Mouse (Mus musculus) thymus, postnatal 36 days (tissue): ENCODE results near the gene Cnksr3.

Source experiments
- DNase-seq, 2 experiments: peaks; one replicate each; pipeline ENCODE4 v3.0.0; 2022; ENCODE audit warnings: mixed read lengths in 2 of 2

Gene Cnksr3

GRCm38 (mm10) chr10:7211696-7212482 is at the start of gene Cnksr3:
Cnksr3 (minus strand) TSS chr10:7212237.
- DNase-seq = peak; percentile 93 to 95

DNA sequence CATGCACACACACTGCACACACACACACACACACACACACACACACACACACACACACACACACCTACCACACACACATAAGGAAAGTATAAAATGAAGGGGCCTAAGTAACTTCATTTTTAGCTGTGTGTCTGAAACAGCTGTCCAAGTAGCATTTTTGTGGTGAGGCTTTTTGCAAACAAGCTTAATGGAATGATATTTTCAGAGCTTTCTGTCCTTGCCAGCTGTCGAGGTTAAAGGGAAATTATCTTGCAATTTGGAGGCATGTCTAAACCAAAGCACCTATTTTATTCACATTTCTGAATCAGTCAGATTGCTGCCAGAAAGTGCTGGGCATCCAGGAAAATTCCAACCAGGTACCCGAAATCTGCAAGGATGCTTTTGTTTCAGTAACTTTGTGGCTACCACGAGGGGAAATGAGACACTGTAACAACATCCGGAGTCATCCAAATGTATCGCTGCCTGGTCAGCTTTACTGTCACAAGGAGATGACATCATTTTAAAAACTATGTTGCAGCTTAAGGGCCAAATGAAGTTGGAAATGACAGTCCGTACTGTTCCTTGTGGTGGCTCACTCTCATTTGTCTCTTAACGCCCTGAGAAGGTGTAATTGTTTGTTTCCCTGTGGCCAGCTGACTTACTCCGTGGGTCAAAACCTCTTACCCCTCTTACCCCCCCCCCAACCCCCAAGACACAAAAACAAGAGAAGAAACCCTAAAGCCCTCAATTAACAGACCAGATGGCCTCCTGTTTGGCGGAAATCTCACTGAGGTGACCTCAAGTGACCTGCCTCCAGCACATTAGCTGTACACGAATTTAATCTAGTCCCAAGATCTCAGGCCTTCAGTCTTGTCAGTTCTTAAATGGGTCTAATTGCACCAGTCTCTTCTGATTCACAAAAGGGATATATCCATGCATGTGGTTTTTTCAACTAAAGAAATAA is 48.4 kb upstream of the Cnksr3 start:
- DNase-seq = no peak

DNA sequence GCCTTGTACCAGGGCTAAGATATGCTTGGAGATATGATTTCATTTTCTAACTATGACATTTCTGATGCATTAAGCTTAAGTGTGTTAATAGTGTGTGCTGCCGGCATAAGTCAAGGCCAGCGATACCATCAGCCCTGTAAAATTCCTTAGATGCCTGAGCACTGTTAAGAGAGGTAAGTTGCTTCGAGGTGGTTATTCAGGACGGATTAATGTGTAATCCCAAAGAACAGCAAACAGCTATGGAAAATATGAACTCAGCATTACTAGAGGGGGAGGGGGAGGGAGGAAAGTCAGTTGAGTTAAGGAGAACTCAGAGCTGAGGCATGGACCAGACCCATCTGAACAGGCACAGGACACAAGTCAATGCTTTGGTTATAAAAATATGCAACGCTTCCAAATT is 46.6 kb upstream of the Cnksr3 start:
- no peak for DNase-seq

GRCm38 (mm10) chr10:7250455-7250854 is 38.4 kb upstream of the Cnksr3 start:
- DNase-seq = no peak

GRCm38 (mm10) chr10:7234601-7235000 is 22.6 kb upstream of the Cnksr3 start:
- no peak for DNase-seq

GRCm38 (mm10) chr10:7217551-7218127 is 5.6 kb upstream of the Cnksr3 start:
- DNase-seq = no peak

- DNase-seq = no peak
These were observed 2.7 kb upstream of the Cnksr3 start for GRCm38 (mm10) chr10:7214718-7215117.

DNA sequence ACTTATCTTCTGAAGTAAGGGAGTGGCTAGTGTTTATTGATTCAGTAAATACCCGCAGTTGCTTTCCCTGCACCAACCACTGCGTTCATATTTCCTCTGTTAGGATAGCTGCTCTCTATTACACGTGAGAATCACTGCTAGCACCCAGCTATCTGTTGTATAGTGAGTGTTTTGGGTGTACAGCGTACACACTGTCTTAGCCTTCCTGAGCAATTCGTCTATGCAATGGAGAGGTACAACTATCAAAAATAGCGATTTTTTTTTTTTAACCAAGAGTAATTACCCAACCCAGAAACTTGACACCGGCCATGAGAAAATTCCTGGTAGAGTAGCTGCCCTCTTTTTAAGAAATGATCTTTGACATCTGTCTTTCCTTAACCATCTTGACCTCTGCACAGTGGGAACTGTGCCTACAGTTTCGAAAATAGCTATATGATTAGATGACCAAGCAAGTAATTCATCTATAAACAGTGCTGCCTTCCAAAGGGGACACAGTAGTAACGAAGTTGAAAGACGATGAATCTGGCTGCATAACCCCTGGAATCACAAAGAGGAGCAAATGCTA is 1.1 kb upstream of the Cnksr3 start:
- no peak for DNase-seq

GRCm38 (mm10) chr10:7212537-7212936 is 500 bp upstream of the Cnksr3 start:
- peak; percentile 6 to 11 for DNase-seq

DNA sequence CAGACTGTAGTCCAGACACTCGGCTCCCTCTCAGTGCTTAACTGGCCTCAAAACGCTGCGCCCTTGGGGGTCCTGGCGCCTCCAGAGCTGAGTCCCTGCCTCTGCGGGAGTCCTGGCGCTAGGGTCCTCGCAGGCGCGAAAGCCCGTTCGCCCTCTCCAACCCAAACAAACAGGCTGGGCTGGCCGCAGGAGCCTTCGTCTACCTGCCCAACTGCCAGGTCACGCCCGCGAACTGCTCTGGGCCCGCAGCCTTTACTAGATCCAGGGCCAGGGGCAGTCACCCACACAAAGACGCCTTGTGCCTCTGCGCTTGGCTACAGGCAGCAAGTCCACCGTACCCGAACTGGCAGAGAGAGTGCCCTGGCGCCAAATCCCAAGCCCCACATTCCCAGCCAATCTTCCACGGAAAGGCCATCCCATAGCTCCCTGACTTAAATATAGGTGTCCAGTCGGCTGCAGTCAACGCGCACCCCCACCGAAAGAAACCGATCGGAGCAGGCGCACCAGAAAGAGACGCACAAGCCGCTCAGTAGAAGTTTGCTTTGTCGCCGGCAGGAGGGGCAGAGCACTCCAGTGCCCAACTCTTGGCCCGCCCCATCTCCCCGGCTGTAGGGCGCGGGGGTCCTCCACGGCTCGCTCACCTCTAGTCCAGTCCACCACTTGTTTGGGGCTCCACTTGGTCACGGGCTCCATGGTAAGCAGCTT is 894 bp downstream of the Cnksr3 start:
- peak; percentile 78 to 79 for DNase-seq

DNA sequence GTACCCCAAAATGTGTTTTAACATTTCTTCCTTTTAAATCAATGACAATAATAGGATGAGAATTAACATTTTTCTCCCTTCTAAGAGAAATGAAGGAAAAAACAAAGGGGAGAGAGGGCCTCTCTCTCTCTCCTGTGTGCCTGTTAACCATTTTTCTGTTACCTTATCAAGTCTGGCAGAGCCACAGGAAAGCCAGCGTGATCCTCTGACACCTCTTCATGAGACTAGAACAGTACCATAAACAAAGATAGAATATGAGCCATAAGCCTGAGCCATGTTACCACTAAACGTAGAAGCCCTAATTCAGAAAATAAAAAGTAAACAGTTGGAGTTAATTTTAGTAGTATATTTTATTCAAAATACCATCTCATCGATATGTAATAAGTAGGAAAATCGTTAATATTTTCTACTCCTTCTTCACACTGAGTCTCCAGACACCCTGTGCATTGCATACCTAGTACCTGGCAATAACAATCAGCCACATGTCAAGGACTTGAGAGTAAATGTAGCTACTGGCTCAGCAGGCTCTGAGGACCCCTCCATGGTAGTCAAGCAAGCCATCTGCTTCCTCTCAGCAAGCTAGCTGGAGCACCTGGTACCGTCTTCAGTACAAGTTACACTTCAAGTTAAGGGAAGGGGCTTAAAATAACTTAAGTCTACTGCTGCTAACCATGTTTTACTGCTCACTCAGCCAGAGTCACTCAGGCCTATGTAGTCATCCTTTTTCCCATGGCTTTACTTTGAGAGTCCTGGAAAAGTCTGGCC is 2.2 kb downstream of the Cnksr3 start:
- DNase-seq = no peak

DNA sequence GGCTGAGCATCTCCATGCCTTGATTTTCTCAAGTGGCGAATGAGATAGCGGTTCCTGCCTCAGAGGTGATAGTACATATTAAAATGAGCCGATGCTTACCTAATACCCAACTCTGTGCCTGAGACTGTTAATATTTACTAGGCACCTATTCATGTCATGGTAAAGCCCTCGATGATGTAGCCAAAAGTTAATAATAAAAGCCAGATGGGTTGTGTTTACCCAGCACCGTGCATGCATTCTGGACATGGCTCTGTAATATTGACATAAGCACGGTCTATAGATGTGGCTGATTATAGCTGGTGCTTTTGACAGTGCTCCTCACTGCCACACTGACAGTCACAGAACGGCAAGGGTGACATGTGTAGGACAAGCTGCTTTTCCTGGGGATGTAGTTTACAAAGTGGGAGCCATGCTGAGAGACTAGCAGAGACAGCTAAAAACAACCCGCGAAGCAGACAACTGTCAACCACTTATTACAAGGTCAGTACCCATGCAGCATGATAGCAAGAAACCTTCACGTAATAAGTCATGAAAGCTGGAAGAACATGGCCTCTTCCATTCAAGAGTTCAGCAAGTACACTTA is 3.1 kb downstream of the Cnksr3 start:
- DNase-seq = no peak

DNA sequence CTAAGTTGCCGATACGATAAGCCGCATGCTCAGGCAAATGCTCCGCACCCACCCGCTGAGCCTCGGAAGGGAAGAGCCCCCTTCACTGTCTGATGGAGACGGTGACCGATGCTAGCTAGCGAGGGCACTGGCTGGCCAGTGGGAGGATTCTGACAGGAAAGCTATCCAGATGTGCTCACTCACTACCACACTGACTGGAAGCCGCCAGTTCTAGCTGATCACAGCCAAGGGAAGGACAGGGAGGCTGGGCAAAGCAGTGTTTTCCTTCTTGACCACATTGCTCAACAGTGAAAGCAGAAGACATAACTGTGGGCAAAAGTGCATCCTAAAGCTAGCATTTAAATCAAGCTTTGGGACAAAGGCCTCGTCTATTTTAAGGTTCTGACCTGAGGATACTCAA is 4.7 kb downstream of the Cnksr3 start:
- DNase-seq = no peak

DNA sequence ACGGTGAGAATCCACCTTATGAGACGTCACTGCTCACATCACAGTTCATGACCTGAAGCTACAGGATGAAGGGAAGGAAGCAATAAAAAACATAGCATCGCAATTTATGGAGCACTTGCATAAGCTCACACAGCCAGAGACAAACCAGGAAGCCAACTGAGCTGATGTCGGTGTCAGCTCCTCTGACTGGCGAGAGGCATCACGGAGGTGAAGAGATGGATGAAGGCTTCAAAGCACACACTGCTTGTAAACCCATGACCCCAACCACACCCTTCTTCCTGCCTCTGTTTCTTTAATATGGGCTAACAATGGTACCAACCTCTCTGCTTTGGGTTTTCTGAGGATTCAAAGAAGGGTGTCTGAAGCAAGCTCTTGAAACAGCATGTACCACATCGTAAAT is 5.5 kb downstream of the Cnksr3 start:
- no peak for DNase-seq

- no peak for DNase-seq
These were observed 6.5 kb downstream of the Cnksr3 start for GRCm38 (mm10) chr10:7205576-7205975.

DNA sequence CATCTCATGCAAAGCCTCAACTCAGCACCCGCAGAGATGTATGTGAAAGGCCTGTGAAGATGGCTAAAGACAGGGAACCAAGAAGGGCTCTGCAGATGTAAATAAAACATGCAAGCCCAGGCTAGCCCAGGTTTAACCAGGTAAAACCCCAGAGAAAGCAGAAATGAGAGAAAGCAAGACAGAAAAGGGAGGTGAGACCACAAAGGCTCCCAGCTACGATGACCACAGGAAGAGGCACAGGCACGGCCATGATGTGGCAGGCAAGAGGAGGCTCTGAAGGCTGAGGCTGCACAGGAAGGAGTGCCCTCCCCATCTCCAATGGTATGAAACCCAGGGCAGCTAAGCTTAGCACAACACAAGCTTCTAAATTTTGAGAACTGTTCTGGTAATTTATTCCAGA is 7.1 kb downstream of the Cnksr3 start:
- no peak for DNase-seq

DNA sequence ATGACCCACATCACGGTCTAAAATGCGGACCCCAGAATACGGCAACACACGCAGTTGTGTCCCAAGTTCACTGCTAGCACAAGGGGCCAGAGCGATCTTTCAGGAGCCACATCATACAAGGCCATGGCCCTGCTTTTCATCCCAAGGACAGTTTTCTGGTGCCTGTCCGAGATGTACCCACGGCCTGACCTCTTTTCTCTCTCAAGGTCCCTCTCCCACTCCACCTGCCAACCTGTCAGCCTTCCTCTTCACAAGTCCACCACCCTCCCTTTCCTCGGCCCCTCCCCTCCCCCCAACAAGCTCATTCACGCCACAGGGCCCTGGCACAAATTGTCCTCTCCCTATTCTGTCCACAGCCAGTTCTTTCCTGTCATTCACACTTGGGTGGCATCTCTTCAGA is 9.5 kb downstream of the Cnksr3 start:
- no peak for DNase-seq

DNA sequence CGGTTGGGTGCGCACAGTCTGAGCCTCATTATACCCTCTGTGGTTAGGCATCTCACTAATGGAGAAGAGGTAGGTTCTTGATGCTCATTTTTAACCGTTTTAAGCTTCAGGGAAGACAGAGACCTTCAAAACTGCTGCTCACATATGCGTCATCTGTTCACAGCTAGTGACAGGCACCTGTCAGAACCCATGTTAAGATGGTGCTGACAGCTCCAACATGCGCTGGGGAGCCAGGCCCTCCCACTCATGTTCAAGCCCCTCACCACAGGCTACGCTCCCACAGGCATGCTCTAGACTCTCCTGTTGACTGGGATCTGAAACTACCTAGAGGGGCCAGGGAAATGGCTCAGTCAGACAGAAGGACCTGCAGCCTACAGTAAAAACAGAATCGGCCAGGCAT is 11.4 kb downstream of the Cnksr3 start:
- DNase-seq = no peak

- no peak for DNase-seq
These were observed 13.8 kb downstream of the Cnksr3 start for GRCm38 (mm10) chr10:7198201-7198600.

- no peak for DNase-seq
These were observed 14.3 kb downstream of the Cnksr3 start for GRCm38 (mm10) chr10:7197733-7198132.

GRCm38 (mm10) chr10:7196668-7197400 is 15.2 kb downstream of the Cnksr3 start:
- no peak for DNase-seq
